Mouse (Mus musculus): ENCODE results near the gene Dkkl1.
"Not testable (repeated sequence)": the region's sequence is repeated elsewhere in the genome, so short reads cannot be mapped to it uniquely, and the experiment has no call there.

The Dkkl1 gene

GRCm38 (mm10) chr7:45211851-45212251, at the start of gene Dkkl1:
Gene Dkkl1 (minus strand): TSS chr7:45212147.
- DNase-seq (ENCODE audit: low read depth, low spot score) = no peak

- DNase-seq (ENCODE audit: low read depth, low spot score) = no peak
Measured at GRCm38 (mm10) chr7:45259281-45259680, 47.3 kb upstream of the Dkkl1 start.

DNA sequence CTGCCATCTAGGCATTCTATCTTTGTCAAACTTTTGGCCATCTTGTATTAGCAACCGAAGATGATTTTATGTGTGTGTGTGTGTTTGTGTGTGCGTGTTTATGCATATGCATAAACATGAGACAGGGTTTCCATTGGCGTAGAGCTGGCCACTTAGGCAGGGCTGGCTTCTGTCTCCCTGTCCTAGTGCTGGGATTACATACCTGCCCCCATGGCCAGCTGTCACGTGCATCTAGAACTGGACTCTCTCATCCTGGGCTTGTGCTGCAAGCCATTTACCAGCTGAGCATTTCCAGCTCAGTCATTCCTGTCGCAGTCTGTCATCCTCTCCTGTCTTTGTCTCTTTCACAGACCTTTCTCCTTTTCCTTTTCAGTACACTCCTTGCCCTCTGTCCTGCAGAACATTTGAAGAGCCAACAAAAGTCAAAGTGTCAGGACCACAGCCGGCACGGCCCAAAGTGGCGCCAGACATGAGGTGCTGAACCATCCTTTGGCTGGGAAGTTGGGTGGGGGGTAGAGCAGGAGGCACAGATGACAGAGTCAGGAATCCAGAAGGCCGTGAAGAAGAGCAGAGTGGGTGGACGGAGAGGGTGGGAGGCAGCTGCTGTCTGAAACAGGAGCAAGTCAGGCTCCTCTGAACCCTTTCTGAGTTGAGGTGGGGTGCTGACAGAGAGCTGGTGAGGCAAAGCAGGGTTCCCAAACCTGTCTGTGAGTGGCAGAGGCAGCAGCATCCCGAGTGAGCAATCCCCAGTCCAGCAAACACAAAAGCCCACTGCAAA, 45.3 kb upstream of the Dkkl1 start:
- DNase-seq (ENCODE audit: low read depth, low spot score) = no peak

- DNase-seq (ENCODE audit: low read depth, low spot score) = not testable (repeated sequence)
Measured at GRCm38 (mm10) chr7:45255822-45256221, 43.9 kb upstream of the Dkkl1 start.

DNA sequence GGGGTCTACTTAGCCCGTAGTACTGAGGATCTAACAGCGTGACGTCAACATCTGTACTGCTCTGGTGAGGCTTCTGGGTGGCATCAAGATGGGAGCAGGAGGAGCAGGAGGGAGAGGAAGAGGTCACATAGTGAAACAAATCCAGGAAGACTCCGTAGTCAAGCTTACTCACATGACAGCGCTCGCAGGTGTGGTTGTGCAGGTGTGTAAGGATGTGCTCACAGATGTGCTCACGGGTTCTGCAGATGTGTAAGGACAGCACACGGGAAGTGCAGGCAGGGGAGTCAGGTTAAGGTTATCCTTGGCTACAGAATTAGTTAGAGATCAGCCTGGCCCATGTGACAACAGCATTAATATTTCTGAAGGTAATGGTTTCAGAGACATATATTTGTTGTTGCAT, 41.9 kb upstream of the Dkkl1 start:
- no peak for DNase-seq (ENCODE audit: low read depth, low spot score)

DNA sequence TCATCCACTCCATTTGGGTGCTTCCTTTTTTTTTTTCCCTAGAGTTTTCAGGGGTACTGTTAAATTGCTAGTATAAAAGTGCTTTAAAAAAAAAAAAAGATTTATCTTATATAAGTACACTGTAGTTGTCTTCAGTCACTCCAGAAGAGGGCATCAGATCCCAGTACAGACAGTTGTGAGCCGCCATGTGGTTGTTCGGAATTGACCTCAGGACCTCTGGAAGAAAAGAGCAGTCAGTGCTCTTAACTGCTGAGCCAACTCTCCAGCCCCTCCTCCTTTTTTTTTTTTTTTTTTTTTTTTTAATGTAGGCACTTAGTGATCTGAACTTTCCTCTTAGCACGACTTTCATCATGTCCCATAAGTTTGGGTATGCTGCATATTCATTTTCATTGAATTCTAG, 35.7 kb upstream of the Dkkl1 start:
- DNase-seq (ENCODE audit: low read depth, low spot score) = no peak

GRCm38 (mm10) chr7:45241389-45241749, 29.4 kb upstream of the Dkkl1 start:
- no peak for DNase-seq (ENCODE audit: low read depth, low spot score)

GRCm38 (mm10) chr7:45240633-45241388, 28.9 kb upstream of the Dkkl1 start, which contains the start of gene Slc6a16:
Gene Slc6a16 (plus strand): TSS chr7:45241085.
- DNase-seq (ENCODE audit: low read depth, low spot score) = peak; percentile 33

DNA sequence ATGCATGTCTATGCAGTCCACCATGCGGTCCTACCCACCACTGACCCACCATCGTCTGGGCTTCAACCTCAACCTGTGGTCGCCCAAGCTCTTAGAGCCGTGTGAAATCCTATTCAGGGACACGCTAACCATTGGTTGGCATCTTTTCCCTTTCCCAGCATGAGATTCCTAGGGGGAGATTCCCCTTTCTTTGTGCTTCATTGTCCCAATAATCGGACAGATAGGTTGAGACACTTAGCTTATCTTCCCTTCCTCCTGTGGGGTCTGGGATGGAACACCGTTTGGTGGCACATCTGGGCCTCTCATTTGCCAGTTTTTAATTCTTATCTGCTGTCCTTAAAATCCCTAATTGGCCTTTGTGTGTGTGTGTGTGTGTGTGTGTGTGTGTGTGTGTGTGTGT, 28.2 kb upstream of the Dkkl1 start:
- no peak for DNase-seq (ENCODE audit: low read depth, low spot score)

DNA sequence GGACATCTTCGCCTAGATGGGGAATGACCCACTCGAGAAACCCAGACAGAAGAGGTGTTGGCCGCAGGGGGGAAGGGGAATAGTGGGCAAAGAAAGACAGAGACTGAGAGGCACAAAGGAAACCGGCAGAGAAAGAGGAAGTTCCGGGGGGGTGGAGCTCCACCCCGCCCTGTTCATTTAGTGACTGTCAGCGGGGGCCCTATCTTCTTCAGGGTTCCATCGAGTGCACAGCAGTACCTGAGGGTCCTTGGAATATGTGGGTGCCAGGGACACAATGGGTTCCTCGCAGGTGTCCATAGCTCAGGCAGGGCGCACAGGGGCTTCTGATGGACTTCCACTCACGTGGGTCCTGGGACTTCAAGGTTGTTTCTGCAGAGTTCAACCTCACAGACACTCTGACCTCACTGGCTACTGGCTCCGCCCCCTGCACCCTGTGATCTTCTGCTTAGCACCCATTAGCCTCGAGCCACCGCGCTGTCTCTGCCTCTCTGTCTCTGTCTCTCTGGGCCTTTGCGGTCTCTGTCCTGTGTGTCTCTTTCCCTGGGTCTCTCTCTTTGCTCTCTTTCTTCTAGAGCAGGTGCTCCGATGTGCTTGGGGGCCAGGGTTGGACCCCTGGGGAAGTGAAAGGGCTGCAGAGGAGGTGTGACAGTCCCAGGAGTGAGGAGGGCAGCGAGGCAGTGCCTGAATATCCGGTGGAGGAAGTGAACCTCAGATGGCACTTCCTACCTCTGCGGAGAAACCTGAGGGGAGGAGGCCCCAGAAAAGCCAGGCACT, 27.0 kb upstream of the Dkkl1 start, which contains the start of gene Cd37:
Gene Cd37, minus strand, starts transcription at position 393 of the 774 bp plus-strand sequence.
- no peak for DNase-seq (ENCODE audit: low read depth, low spot score)

GRCm38 (mm10) chr7:45237747-45238699, 26.1 kb upstream of the Dkkl1 start:
- no peak for DNase-seq (ENCODE audit: low read depth, low spot score)

DNA sequence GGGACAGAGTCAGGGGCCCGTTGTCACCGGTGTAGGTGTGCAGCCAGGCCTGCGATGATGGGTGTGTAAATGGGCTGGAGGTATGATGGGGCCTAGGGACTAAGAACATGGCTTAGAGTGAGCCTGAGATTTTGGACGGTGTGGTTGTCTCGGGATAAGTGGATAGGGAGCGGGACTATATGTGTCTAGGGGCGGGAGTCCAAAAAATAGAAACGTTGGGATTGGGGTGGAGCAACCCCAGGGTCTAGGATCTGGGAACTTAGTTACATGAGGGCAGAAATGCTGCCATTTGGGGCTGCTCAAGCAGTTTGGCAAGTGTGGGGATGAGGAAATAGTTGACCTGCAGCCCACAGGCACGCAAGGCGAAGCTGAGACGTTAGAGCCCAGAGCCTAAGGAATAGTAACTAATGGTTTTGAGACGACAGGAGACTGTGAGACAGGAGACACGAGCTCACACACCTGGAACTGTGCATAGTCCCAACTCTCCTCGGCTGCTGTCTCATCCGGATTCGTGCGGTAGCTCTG, 23.8 kb upstream of the Dkkl1 start:
- DNase-seq (ENCODE audit: low read depth, low spot score) = no peak

DNA sequence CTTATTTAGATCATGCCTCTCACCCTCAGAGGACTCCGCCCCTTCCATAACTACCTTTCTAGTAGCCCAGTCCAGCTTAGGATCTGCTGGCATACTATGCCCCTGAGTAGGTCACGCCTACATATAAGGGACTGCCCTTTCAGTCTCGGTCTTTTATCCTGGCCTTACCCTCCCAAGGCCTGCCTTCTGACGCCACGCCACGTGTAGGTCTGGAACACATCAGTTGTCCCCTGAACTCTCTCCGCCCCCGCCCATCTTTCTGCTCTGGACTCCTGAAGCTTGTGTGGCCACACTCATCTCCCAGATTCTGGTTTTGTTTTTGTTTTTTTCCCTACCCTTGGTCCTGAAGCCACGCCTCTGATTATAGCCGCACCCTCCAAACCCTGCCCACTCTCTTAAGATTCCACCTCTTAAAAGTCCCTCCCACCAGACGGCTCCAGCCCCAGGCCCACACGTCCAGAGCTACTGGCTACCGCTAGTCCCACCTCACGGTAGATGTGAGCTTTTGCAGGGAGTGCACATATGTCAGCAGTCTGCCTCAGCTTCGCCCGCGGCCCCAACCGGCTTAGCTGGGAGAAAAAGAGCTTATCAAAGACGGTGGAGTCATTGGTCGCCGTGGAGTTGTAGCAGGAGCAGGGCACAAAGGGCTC, 23.1 kb upstream of the Dkkl1 start:
- DNase-seq (ENCODE audit: low read depth, low spot score) = peak; percentile 57

DNA sequence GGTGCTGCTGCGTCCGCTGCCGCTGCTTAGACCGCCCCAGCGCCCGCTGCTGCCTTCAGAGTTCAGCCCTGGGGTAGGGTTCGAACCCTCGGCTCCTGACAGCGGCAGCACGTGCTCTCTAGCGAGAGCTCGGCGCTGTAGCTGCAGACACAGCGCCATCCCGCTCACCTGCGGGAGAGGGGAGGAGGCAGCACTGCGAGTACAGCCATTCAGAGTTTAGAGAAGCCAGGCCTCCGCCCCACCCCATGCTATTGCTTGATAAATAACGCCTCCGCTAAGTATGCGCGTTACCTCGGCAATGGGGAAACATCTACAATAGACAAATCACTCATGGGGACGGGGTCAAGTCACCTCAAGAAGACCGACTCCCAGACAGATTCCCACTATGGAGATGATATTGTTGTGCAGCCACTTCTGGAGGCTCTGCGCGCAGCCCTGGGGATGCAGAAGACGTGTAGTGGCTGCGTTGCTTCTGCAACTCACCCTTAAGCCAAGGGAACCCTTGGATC, 22.4 kb upstream of the Dkkl1 start:
- no peak for DNase-seq (ENCODE audit: low read depth, low spot score)

GRCm38 (mm10) chr7:45233580-45234332, 21.8 kb upstream of the Dkkl1 start:
- no peak for DNase-seq (ENCODE audit: low read depth, low spot score)

- DNase-seq (ENCODE audit: low read depth, low spot score) = no peak
Measured at GRCm38 (mm10) chr7:45232716-45233465, 20.9 kb upstream of the Dkkl1 start.

DNA sequence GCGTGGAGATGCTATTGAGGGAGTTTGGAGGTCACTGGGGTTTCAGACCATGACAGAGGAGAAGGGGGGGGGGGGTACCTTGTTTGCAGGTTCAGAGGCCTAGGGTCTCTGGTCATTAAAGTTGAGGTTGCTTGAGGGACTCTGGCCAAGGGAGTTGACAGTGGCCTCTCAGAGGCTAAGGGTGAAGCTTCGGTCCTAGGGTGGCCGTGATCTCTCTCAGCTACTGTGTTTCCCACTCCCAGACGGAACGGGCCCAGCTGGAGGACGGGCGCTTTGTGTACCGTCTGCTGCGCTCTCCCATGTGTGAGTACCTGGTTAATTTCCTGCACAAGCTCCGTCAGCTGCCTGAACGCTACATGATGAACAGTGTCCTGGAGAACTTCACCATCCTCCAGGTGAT, 20.0 kb upstream of the Dkkl1 start:
- DNase-seq (ENCODE audit: low read depth, low spot score) = no peak

GRCm38 (mm10) chr7:45231192-45231591, 19.2 kb upstream of the Dkkl1 start:
- no peak for DNase-seq (ENCODE audit: low read depth, low spot score)

All from retina, postnatal 7 days (tissue).